Mouse (Mus musculus): ENCODE results near the gene Rpl14.

- TF ChIP-seq POLR2A (IDR thresholded peaks at IDR 0.05; ENCODE audit: borderline replicate concordance, low read depth, low read length) (no peak), CTCF (IDR thresholded peaks at IDR 0.05; ENCODE audit: low read depth, low read length) (no peak)
Measured at GRCm38 (mm10) chr9:120577706-120578405, 6.6 kb downstream of the Rpl14 start.

Data from bone marrow macrophage, adult 2 months (primary cell).